Mouse (Mus musculus) inflammation-experienced regulatory T-cells, adult 6 months (primary cell): ENCODE data around the gene Grb7. TPM values are rescaled to one million over a fixed set of nuclear protein-coding genes. Genes with fewer than 3 reads are reported as not detected.

Source experiments
- polyA plus RNA-seq, 3 experiments: library from polyadenylated mRNA; unstranded; fragments of 100-300 nt; shearing (Covaris generic); gene quantifications; one replicate each; pipeline ENCODE4 v1.2.1; 2017

The Grb7 gene
- polyA plus RNA-seq, 3 experiments from 2014 or later: 1.2 to 3.1 (median 2.1) TPM

Other genes with a start within 250 kb of the Grb7 start
- gene Cdk12, start 243.3 kb upstream of the Grb7 start, polyA plus RNA-seq: 10 to 100 TPM; 17.0 to 29.1 (median 28.8) TPM
- not detected for gene Neurod2, start 116.7 kb upstream of the Grb7 start, polyA plus RNA-seq
- gene Ppp1r1b, start 98.0 kb upstream of the Grb7 start, polyA plus RNA-seq: not detected
- 10 to 100 TPM; 38.5 to 42.1 (median 40.3) TPM for gene Stard3, start 88.0 kb upstream of the Grb7 start, polyA plus RNA-seq
- gene Tcap, start 62.6 kb upstream of the Grb7 start, polyA plus RNA-seq: not detected
- not detected for gene Pnmt, start 59.9 kb upstream of the Grb7 start, polyA plus RNA-seq
- 1 to 10 TPM; 7.0 to 8.2 (median 7.2) TPM for gene Pgap3, start 45.9 kb upstream of the Grb7 start, polyA plus RNA-seq
- under 1 TPM in 2 of 3 experiments, not detected in 1; 0.13 to 0.68 TPM for gene Erbb2, start 33.9 kb upstream of the Grb7 start, polyA plus RNA-seq
- gene Mien1, start 7.4 kb upstream of the Grb7 start, polyA plus RNA-seq: 100 to 1,000 TPM; 148 to 198 (median 167) TPM
- 100 to 1,000 TPM in 1 of 3 experiments, 10 to 100 TPM in 2; 75.8 to 102 (median 78.8) TPM for gene Ikzf3, start 99.6 kb downstream of the Grb7 start, polyA plus RNA-seq
- 1 to 10 TPM; 3.4 to 5.0 (median 4.3) TPM for gene Zpbp2, start 104.7 kb downstream of the Grb7 start, polyA plus RNA-seq
- gene Ormdl3, start 141.0 kb downstream of the Grb7 start, polyA plus RNA-seq: 10 to 100 TPM; 23.6 to 31.0 (median 30.7) TPM
- not detected for gene Lrrc3c, start 151.9 kb downstream of the Grb7 start, polyA plus RNA-seq
- gene Gm12355, start 179.3 kb downstream of the Grb7 start, polyA plus RNA-seq: 10 to 100 TPM in 2 of 3 experiments, 1 to 10 TPM in 1; 1.3 to 14.8 (median 10.7) TPM
- not detected for gene Gsdma3, start 180.0 kb downstream of the Grb7 start, polyA plus RNA-seq
- gene Gsdma2, start 200.4 kb downstream of the Grb7 start, polyA plus RNA-seq: not detected
- not detected for gene Gsdma, start 218.0 kb downstream of the Grb7 start, polyA plus RNA-seq
- 10 to 100 TPM; 12.9 to 20.6 (median 15.5) TPM for gene Psmd3, start 236.2 kb downstream of the Grb7 start, polyA plus RNA-seq